ENCODE assay signal across 17 mouse cellular contexts in the genomic region with DNA sequence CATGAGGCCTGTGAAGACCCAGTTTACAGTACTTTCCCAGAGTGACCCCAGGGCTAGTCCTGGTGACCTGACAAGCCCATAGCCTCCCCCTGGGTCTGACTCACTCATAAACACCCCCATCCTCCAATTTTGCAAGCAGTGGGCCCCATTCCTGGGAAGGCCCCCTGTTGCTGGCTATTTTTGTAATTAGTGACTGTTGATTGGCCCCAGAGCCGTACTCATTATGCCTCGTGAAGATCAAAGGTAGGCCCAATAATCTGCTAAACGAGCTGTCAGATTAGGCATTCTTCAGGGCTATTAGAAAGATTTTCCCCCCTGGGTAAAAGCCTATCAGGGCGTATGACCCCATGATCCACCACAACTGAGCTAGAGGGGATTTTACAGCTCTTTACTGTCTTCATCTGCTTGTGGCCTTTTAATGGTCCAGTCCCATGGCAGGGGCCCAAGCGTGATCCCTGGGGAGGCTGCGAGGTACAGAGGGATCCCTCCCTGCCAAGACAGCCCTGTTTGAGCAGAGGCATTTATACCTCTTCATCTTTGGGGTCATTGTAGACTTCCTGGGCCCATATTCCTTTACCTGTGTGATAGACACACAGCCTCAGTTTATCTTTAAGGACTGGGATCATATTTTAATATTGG.
DNase-seq lines count a peak whose midpoint lies in the region.
"Had no signal": no experiment of that assay in that cellular context is flagged by ENCODE, and none has a peak within 500 bp of the region (broad histone marks: within the 10 kb centered on the region; RNA-seq: fewer than 3 reads in every experiment).

No protein-coding gene starts in this region.

- H3K27ac ChIP-seq in embryonic facial prominence, embryonic 10.5 days (replicated peaks): peak overlapping the region; percentile 70
- peak overlapping the region; percentile 61 for H3K27ac ChIP-seq in limb, embryonic 10.5 days
- H3K27ac ChIP-seq: heart, embryonic 15.5 days; hindbrain, embryonic 14.5 days; midbrain, embryonic 13.5 days had no signal

- H3K36me3 ChIP-seq in embryonic facial prominence, embryonic 10.5 days (replicated peaks): no peaks in the 10 kb centered on the region
- no peaks in the 10 kb centered on the region for H3K36me3 ChIP-seq in limb, embryonic 10.5 days
- H3K36me3 ChIP-seq: embryonic facial prominence, embryonic 12.5 days; heart, embryonic 15.5 days; midbrain, embryonic 13.5 days had no signal

- H3K27me3 ChIP-seq in embryonic facial prominence, embryonic 10.5 days (replicated peaks; ENCODE audit: low read depth, poor library complexity, severe bottlenecking): 0 out of 2 replicates have a peak, but pooled peaks cover 4% of the 10 kb centered on the region
- H3K27me3 ChIP-seq in limb, embryonic 10.5 days (ENCODE audit: low read depth, poor library complexity, severe bottlenecking): no peaks in the 10 kb centered on the region
- H3K27me3 ChIP-seq: embryonic facial prominence, embryonic 12.5 days; heart, embryonic 15.5 days; midbrain, embryonic 13.5 days; Patski had no signal

- WGBS in embryonic facial prominence, embryonic 10.5 days: 30% methylated on average over 6 of the region's 6 CpGs
- WGBS in limb, embryonic 10.5 days: 12% methylated on average over 6 of the region's 6 CpGs

- peaks cover 31% of the 10 kb centered on the region for H3K4me1 ChIP-seq in embryonic facial prominence, embryonic 10.5 days
- H3K4me1 ChIP-seq in limb, embryonic 10.5 days: peaks cover 48% of the 10 kb centered on the region
- H3K4me1 ChIP-seq: midbrain, embryonic 13.5 days had no signal

- intact Hi-C loops in heart, postnatal 14 days (cut with DNase I): no loop called here
- intact Hi-C loops in heart, postnatal 10 days (cut with DNase I): no loop called here

- H3K4me3 ChIP-seq in embryonic facial prominence, embryonic 10.5 days: no peak overlapping the region
- no peak overlapping the region for H3K4me3 ChIP-seq in limb, embryonic 10.5 days
- H3K4me3 ChIP-seq: embryonic facial prominence, embryonic 12.5 days; heart, embryonic 15.5 days; midbrain, embryonic 13.5 days had no signal

- no peaks in the 10 kb centered on the region for H3K9me3 ChIP-seq in embryonic facial prominence, embryonic 10.5 days
- H3K9me3 ChIP-seq in limb, embryonic 10.5 days (replicated peaks): no peaks in the 10 kb centered on the region
- H3K9me3 ChIP-seq: embryonic facial prominence, embryonic 12.5 days; heart, embryonic 15.5 days; midbrain, embryonic 13.5 days had no signal

- DNase-seq in adrenal gland, postnatal 25 days: peak; percentile 41
- no peak for DNase-seq in adrenal gland, adult 18-20 months (ENCODE audit: low spot score in 2 of 2)
- peak; percentile 46 to 63 for DNase-seq in heart, postnatal 14 days
- DNase-seq in heart, postnatal 10 days: no peak
- DNase-seq in embryonic facial prominence, embryonic 10.5 days (ENCODE audit: low spot score): no peak
- DNase-seq in limb, embryonic 10.5 days (ENCODE audit: low spot score): no peak
- DNase-seq in frontal cortex, postnatal 10 days (ENCODE audit: low spot score in 2 of 2): no peak
- DNase-seq in lung, postnatal 4 days: no peak
- DNase-seq: cerebellum, postnatal 14 days; kidney, postnatal 25 days; liver, postnatal 0 days; thymus, adult 2 months had no signal

Comparison
In these comparisons a context has a peak if more than half of its experiments do, and no peak if none do; other contexts are left out.
1. DNase-seq: peak in adrenal gland, postnatal 25 days (single experiment) and heart, postnatal 14 days (2 of 2); none in adrenal gland, adult 18-20 months (0 of 2), heart, postnatal 10 days (0 of 2), embryonic facial prominence, embryonic 10.5 days (single experiment), limb, embryonic 10.5 days (single experiment), frontal cortex, postnatal 10 days (0 of 2) and lung, postnatal 4 days (0 of 2).